Mouse (Mus musculus): ENCODE data around the gene Zbtb32.

The Zbtb32 gene

DNA sequence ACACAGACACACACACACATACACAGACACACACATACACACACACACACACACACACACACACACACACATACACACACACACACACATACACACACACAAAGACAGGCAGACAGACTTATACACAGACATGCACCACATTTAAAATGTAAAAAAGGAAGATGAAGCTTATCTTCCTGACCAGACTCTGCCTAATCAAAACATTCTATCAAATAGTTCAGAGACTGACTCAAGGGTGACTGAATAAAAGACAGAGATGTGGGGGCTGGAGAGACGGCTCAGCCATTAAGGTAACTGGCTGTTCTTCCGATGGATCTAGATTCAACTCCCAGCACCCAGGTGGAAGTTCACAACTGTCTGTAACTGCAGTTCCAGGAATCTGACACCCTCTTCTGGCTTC, 54.4 kb downstream of the Zbtb32 start:
- no peak for DNase-seq (ENCODE audit: low read depth, low spot score)

- no peak for DNase-seq (ENCODE audit: low read depth, low spot score)
Observed at GRCm38 (mm10) chr7:30540572-30540971, 58.1 kb downstream of the Zbtb32 start.

Measured in ES-CJ7 (cell line).